Mouse (Mus musculus) small intestine, adult 2 months (tissue): ENCODE data around the gene Mecom. TPM values are rescaled to one million over a fixed set of nuclear protein-coding genes. Genes with fewer than 3 reads are reported as not detected.

Source experiments
- H3K27ac ChIP-seq: fragments of 200-500 bp; 2 replicates; pipeline ENCODE4 v1.5.1; 2012; ENCODE audit warnings: low read depth, low read length, control low read depth, inconsistent platforms; ENCODE audit not compliant: insufficient read depth
- H3K27me3 ChIP-seq: fragments of 200-500 bp; 2 replicates; pipeline ENCODE4 v1.6.1; 2012; ENCODE audit warnings: mild to moderate bottlenecking, moderate library complexity, low read length, inconsistent platforms; ENCODE audit not compliant: control insufficient read depth, insufficient read depth
- H3K36me3 ChIP-seq: fragments of 200-500 bp; 2 replicates; pipeline ENCODE4 v1.6.1; 2012; ENCODE audit warnings: mild to moderate bottlenecking, low read length, control low read depth, inconsistent platforms; ENCODE audit not compliant: control insufficient read depth, insufficient read depth
- H3K4me1 ChIP-seq: fragments of 200-500 bp; 2 replicates; pipeline ENCODE4 v1.6.1; 2012; ENCODE audit warnings: low read length, inconsistent platforms, mixed read lengths; ENCODE audit not compliant: control insufficient read depth, insufficient read depth, insufficient read length
- H3K4me3 ChIP-seq: fragments of 200-500 bp; 2 replicates; pipeline ENCODE4 v1.5.1; 2012; ENCODE audit warnings: low read depth, mild to moderate bottlenecking, control low read depth, inconsistent platforms, low read length, moderate library complexity
- CTCF ChIP-seq: fragments of 200-500 bp; IDR thresholded peaks from 2 replicates; pipeline ENCODE4 v1.5.1; 2012; ENCODE audit warnings: low read depth, mild to moderate bottlenecking, control low read depth, inconsistent platforms, low read length, moderate library complexity, mixed read lengths; ENCODE audit not compliant: insufficient replicate concordance, insufficient read length; ENCODE audit errors: extremely low read depth
- POLR2A ChIP-seq: fragments of 200-500 bp; IDR thresholded peaks from 2 replicates; pipeline ENCODE4 v1.6.1; 2012; ENCODE audit warnings: low read depth, mild to moderate bottlenecking, control low read depth, inconsistent platforms, low read length, moderate library complexity
- WGBS: fragments of 180-500 bp; shearing (Covaris S2); methylation state at CpG from one replicate; pipeline ENCODE4 v1.1.7; 2018; 5-methylcytosine and 5-hydroxymethylcytosine counted together
- polyA plus RNA-seq: library from polyadenylated mRNA; depleted of rRNA; stranded (reverse); fragments of >200 nt; gene quantifications from 2 replicates; pipeline ENCODE4 v1.2.3, GENCODE M21; 2012

The Mecom gene
- polyA plus RNA-seq, 1 experiment: 2.8 TPM

- Histone ChIP-seq H3K27me3 (no peaks in the 10 kb centered on the region), H3K27ac (no peak overlapping the region), H3K4me3 (no peak overlapping the region), H3K4me1 (no peaks in the 10 kb centered on the region), H3K36me3 (no peaks in the 10 kb centered on the region)
- WGBS: 36% methylated on average over 6 of the region's 6 CpGs
- TF ChIP-seq CTCF: no peak
- TF ChIP-seq POLR2A: no peak
Observed at GRCm38 (mm10) chr3:30560677-30561314, 13.0 kb upstream of the Mecom start.

GRCm38 (mm10) chr3:30553741-30554140 is 5.9 kb upstream of the Mecom start:
- H3K27ac ChIP-seq: no peak overlapping the region
- H3K27me3 ChIP-seq: no peaks in the 10 kb centered on the region
- TF ChIP-seq CTCF: no peak
- no peak for TF ChIP-seq POLR2A
- no peaks in the 10 kb centered on the region for H3K36me3 ChIP-seq
- WGBS: 32% methylated on average over 6 of the region's 6 CpGs
- H3K4me1 ChIP-seq: peaks cover 6% of the 10 kb centered on the region; the same call in 1 of the 2 replicates
- H3K4me3 ChIP-seq: no peak overlapping the region

DNA sequence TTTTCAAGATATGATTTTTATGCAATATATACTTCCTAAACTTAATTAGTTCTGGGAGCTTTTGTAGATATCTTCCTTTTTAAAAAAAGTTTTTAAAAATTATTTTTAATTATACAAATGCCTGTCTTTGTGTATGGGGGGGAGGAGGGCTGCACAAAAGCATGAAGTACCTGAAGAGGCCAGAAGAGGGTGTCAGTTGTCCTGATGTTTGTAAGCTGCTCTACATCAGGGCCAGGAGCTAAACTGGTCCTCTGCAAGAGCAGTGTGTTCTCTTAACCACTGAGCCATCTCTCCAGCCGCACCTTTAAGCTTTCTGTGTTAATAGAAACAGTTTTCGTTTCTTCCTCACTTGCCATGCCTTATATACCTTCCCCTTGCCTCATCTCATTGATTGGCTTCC is 2.4 kb upstream of the Mecom start:
- 28% methylated on average over 2 of the region's 2 CpGs for WGBS
- Histone ChIP-seq H3K4me3 (no peak overlapping the region), H3K36me3 (no peaks in the 10 kb centered on the region), H3K27me3 (no peaks in the 10 kb centered on the region), H3K4me1 (peaks cover 6% of the 10 kb centered on the region; the same call in 1 of the 2 replicates), H3K27ac (no peak overlapping the region)
- no peak for TF ChIP-seq POLR2A
- TF ChIP-seq CTCF: no peak

DNA sequence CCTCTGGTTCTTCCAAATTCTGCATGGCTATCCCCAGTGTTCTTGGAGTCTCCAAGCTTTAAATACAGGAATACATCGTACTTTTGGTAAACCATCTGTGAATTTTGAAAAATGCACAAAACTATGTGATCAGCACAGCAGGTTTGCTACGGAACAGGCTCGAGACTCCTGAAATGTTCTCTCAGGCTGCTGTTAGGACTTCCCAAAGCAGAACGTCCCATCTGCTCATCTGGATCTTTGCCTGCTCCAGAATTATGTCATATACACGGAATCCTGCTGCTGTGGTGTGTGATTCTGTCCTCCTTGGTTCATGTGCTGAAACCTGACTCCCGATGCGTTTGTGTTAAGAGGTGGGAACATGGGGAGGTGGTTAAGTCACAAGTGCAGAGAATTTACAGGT is 1.1 kb upstream of the Mecom start:
- H3K27ac ChIP-seq: no peak overlapping the region
- H3K4me1 ChIP-seq: peaks cover 6% of the 10 kb centered on the region; the same call in 1 of the 2 replicates
- no peaks in the 10 kb centered on the region for H3K27me3 ChIP-seq
- H3K4me3 ChIP-seq: no peak overlapping the region
- H3K36me3 ChIP-seq: no peaks in the 10 kb centered on the region
- 42% methylated on average over 7 of the region's 7 CpGs for WGBS
- TF ChIP-seq POLR2A (no peak), CTCF (no peak)

DNA sequence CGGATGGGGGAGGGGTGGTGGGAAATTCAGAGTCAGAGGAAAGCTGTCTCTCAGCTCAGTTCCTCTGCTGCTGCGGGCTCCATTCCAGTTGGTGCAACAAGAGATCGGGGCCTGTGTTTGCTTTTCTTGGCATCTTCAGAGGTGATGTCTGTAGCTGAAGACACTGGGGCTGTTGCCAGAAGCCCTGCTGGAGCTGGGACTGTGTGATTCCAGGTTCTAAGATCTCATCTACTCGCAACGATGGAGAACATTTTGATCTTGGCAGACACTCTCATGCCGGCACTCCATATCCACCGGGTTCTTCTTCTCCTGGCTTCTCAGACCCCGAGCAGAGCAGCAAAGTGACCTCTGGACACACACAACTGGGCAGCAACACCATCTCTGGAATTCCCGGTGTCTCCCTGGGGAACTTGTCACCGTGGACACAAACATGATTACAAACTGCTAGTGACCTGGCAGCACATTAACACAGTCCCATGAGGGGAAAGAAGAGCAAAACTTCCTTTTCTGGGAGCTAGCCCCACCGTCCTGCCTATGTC is 908 bp downstream of the Mecom start:
- TF ChIP-seq CTCF: no peak
- Histone ChIP-seq H3K4me1 (peaks cover 4% of the 10 kb centered on the region; the same call in 1 of the 2 replicates), H3K27ac (no peak overlapping the region), H3K4me3 (no peak overlapping the region), H3K27me3 (no peaks in the 10 kb centered on the region), H3K36me3 (no peaks in the 10 kb centered on the region)
- WGBS: 47% methylated on average over 11 of the region's 11 CpGs

DNA sequence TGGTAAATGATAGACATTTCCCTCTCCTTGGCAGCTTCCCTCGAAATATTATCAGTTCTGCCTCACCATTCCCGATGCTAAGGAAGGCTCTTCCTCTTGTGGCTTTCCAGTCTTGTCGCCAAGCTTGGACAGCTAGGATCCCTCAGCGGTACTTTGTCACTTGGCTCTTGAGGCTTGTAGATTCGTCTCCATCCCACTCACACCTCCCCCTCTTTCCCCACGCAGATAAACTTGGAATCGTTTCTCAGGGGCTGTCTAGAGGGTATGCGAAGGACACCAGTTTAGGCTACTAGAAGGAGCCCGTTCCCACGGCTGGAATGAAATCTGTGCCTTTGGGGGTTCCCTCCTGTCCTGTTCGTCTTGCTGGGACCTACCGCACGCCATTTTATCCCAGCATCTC is 1.4 kb downstream of the Mecom start:
- no peak overlapping the region for H3K27ac ChIP-seq
- TF ChIP-seq CTCF (no peak), POLR2A (no peak)
- peaks cover 4% of the 10 kb centered on the region; the same call in 1 of the 2 replicates for H3K4me1 ChIP-seq
- no peaks in the 10 kb centered on the region for H3K36me3 ChIP-seq
- no peaks in the 10 kb centered on the region for H3K27me3 ChIP-seq
- WGBS: 44% methylated on average over 13 of the region's 13 CpGs
- no peak overlapping the region for H3K4me3 ChIP-seq

- no peaks in the 10 kb centered on the region for H3K27me3 ChIP-seq
- H3K27ac ChIP-seq: no peak overlapping the region
- no peak overlapping the region for H3K4me3 ChIP-seq
- WGBS: 87% methylated on average over 5 of the region's 5 CpGs
- H3K4me1 ChIP-seq: peaks cover 4% of the 10 kb centered on the region; the same call in 1 of the 2 replicates
- TF ChIP-seq POLR2A: no peak
- TF ChIP-seq CTCF: no peak
- H3K36me3 ChIP-seq: no peaks in the 10 kb centered on the region
Observed at GRCm38 (mm10) chr3:30545246-30545645, 2.6 kb downstream of the Mecom start.
